Mouse (Mus musculus): ENCODE measurements at regions not wholly inside any gene's neighbourhood (a gene's known extent, or its start where the extent isn't known, plus 50 kb on each side); places are given as distances from the start of the nearest gene placed in this dataset.
"Not testable (repeated sequence)": the region's sequence is repeated elsewhere in the genome, so short reads cannot be mapped to it uniquely, and the experiment has no call there.

DNA sequence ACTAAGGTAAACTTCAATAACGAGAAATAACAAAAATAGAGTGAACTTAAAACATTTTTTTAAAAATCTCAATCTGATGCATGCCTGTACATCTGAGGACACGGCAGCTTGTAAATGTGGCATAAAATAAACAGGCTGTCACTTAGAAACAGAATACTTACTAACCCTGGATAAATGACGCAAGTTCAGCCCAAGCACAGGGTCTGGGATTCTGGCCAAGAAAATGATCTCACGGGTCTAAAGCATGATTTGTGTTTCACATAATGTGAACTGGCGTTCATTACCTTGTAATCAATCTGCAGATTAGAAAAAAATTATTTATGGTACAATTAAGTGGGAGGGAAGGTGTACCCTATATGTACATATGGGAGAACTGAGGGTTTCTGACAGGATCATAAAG lies 512.1 kb upstream of the Vrk2 start:
- no peak for DNase-seq (ENCODE audit: low read depth)

DNA sequence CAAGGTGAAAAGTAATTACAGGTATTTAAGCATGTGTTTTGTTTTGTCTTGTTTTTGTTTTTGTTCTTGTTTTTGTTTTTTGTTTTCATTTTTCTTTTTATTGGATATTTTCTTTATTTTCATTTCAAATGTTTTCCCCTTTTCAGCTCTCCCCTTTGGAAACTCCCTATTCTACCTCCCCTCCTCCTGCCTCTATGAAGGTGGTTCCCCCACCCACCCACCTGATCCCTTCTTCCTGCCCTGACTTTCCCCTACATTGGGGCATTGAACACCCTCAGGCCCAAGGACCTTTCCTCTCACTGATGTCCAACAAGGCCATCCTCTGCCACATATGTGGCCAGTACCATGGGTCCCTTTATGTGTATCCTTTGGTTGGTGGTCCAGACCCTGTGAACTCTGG lies 509.1 kb upstream of the Vrk2 start:
- no peak for DNase-seq (ENCODE audit: low read depth)

DNA sequence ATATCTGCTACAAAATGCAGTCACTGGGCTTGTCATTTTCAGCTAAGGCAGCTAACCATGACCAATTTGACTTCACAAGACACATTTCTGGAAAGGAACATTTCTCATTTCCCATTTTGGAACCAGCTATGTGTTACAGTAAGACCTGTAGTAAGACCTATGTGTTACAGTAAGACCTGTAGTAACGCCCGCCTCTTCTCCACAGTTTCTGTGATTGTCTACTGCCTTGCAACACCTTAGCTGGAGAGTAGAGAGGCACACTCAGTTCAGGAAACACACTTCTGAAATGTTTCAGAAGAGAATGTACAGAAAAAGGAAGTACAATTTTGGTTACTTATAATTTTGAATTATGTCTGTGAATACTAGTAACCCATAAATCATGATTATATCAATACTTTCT lies 508.2 kb upstream of the Vrk2 start:
- no peak for DNase-seq (ENCODE audit: low read depth)

DNA sequence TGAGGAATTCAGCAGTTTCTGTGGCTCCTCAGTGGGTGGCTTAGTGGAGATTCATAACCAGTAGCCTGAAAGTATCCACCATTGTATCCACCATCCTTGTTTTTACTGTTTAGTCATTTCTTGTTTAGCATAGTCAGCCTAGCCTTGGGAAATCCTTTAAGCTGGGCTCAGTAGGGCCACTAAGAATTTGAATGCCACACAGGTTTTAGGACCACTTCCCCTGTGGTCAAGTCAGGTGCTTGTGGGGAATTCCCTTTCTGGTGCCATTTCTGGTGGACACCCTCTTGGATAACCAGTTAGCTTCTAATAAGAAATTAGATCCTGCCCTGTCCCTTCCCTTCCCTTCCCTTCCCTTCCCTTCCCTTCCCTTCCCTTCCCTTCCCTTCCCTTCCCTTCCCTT lies 502.8 kb upstream of the Vrk2 start:
- DNase-seq (ENCODE audit: low read depth): no peak

DNA sequence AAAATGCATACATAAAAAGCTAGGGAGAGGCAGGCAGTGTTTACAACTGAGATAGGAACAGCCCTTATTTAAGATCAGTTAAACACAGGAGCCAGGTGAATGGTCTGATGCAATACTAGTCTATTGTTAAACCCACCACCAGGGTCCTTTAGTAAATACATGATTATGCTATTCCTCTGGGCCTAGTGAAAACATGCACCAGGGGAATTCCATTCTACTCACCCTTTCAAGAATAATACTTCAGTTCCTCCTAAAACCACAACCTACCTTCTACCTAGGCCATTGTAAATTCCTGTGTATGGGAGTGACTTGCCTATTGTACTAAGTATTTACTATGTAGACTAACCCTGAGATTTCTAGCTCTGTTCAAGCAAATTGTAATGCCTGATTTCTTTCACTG lies 501.7 kb upstream of the Vrk2 start:
- not testable (repeated sequence) for DNase-seq (ENCODE audit: low read depth)

DNA sequence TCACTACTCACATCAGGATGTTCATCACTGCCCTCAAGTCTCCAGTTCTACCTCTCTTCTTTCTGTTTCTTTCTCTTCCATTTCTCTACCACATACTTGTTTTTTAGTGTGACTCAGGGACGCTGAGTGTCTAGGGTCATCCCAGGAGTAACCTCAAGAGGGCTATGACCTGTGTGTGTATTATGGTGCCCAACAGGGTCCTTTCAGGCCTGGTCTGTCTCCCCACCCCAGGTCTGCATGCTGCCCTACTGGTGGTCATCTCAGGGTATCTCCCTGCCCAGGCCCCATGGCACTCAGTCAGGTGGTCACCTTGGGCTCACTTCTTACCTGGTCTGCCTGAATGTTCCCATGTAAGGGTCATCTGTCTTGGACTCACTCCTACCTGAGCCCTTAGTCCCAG lies 492.7 kb upstream of the Vrk2 start:
- no peak for DNase-seq (ENCODE audit: low read depth)

DNA sequence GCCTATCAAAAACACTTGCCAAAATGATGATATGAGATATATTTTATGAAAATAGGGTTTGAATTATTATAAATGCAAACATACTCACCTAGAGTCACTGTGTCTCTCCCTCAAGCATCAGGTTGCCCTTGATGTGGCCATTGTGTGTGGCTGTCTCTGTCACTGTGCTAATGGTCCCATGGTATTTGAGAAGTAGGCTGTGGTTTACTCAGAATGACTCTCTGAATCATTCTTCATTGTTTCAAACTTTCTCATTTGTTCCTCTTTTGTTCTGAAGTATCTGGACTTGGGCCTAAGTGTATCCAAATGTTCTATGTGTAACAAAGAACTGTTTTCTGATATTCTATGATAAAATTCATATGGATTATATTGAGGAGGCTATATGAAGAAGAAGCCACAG lies 487.4 kb upstream of the Vrk2 start:
- DNase-seq (ENCODE audit: low read depth): no peak

DNA sequence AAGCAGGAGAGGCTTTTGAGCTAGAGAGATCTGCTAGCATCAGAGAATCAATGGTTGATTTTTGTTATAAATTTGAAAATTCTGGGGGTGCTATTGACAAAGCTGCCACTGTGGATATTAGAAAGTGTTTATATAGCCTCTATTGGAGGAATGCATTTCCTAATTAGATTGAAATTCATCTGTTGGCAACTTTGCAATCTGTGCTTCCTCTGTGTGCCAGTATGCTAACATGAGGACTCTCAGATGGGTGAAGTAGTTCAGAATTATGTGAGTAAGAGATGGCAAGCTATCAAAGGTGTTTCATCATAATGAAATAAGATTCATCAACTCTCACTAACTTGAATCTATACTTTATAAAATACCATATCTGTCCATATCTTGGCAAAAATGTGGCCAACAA lies 476.6 kb upstream of the Vrk2 start:
- no peak for DNase-seq (ENCODE audit: low read depth)

DNA sequence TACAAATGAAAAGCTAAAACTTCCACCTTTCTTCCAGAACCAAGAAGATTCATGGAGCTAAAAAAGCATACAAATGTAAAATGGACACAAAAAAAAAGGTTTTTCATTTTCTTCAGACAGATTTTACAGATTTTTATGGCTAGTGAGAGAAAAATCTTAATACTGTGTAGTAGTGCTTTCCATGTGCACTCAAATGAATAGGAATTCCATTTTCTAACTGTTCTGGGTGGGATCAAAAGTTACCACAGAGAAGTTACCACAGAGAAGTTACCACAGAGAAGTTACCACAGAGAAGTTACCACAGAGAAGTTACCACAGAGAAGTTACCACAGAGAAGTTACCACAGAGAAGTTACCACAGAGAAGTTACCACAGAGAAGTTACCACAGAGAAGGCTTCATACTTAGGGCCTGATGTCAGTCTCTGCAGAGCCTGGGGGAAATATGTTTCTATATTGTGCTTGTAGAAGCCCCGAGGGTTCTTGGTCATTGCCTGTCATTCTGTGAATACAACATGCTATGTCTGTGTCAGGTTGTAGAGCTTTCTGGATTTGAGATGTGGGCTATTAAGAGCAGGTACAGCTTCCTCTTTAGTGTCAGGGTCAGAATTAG lies 433.5 kb upstream of the Vrk2 start:
- peak; percentile 26 for DNase-seq (ENCODE audit: low read depth)

DNA sequence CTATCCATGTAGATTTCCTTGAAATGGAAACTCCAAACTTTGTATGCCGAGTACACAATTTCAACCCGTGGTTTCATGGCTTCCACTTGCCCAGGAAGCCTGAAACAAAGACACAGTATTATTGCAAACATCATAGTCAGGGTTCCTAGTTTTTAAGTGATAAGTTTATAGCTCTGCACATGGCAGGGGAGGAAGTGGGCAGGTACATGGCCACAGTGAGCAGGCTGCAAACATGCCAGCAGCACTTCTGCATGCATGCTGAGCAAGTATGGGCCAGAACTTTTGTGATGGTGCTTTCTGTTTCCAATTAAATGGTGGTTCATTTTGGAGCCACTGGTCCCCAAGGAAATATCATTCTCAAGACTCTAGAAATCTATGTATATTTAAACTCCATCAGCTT lies 431.7 kb upstream of the Vrk2 start:
- no peak for DNase-seq (ENCODE audit: low read depth)

DNA sequence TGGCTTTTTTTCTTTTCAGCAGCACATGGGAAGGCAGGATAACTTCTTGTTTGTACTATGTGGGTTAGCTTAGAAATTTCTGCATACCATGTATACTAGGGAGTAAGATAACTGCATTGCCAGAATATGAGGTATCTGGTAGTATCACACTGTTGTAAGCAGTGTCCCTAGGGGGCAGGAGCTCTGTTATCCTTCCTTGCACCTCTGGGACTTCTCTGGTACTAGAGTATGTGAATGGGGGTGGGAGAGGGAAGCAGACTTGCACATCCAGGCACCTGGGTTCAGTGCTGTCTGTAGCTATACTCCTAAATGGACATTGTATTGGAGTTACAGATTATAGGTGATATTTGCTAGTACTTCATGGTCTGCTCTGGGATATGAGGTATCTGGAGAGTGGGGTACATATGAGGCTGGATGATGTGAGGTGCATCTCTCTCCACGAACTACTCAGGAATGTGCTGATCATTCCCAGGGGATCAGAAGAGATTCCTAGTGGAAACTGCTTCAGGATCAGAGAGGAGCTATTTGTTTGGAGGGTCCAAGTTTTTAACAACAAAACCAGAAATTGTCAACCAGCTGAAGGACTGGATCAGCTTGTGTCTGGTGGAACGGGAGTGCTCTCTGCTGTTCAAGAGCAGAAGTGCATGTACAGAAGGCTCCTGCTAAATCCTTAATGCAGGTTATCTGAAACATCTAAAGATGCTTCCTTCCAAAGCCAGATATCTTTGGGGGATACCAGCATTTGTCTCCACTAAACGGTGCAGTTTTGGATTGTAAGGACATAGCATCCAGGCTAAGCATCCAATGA lies 402.7 kb upstream of the Vrk2 start:
- peak; percentile 28 for DNase-seq (ENCODE audit: low read depth)

DNA sequence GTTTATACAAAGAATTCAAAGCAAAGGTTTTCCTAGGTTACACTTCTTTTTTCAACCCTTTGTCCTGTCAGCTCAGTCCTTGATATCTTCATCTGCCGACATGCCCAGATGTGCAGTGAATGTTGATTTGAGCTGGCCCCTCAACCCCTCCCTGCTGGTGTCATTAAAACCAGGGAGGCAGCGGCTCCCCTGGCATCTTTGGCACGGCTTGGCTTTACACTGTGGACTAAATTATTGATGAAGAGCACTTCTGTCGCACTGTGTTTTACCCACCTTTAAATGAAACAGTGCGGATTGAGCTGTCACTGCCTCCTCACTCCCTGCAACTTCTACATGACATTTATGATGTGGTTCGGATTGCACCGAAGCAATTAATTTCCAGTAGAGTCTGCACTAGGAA lies 387.4 kb upstream of the Vrk2 start:
- no peak for DNase-seq (ENCODE audit: low read depth)

DNA sequence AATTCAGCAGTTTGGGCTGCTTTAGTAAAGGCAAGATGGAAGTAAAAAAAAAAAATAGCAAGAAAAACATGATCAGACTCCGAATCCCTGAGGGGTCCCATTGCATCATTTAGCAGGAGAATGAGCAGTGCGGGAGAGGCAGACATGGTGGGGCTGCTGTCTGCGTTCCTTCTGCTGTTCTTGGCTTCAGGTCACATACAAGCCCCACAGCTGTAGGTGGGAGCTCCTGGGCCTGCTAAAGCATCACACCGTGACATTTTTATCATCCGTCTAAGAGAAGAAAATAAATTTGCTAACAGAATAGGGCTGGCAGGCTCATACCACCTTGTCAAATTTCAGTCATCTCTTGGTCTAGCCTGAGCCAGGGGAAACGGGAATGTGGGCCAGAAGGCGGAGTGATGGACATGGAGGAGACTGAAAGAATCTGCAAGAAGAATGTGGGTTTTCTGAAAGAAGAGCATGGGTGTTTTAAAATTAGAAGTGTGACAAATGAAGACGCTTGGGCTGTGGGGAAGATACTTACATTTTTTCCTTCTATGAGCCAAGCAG lies 378.8 kb upstream of the Vrk2 start:
- DNase-seq (ENCODE audit: low read depth): no peak

DNA sequence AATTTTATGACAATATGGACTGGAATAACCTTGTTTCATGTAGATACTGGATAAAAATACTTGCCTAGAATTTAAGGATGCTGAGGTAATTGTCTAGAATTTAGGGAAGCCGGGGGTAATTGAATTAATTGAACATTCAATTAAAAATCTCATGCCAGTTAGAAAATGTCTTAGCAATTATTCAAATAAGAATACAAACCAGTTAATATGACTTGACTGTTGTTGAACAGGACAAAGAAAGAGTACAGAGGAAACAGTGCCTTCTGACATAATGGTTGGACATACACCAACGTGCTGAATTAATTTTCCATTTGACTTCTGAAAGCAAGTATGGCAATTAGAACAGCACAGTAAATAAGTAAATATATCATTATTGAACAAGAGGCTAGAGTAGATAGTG lies 377.4 kb upstream of the Vrk2 start:
- no peak for DNase-seq (ENCODE audit: low read depth)

DNA sequence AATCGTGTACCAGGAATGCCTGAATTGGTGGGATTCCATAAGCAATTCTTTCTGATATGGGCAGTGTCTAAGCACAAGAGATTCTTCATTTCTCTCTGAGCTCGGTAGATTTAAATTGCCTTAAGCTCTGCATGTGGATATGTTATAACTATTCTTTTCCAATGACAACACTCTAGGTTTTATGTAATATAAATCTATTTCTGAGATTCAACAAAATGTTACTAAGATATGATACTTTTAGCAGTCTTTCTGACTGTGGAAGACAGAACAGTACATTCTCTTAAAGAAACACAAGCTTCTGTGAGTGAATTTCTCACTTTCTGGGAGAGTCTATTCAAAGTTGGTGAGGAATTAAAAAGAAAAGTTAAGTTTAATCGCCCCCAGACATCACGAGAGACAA lies 373.6 kb upstream of the Vrk2 start:
- no peak for DNase-seq (ENCODE audit: low read depth)

DNA sequence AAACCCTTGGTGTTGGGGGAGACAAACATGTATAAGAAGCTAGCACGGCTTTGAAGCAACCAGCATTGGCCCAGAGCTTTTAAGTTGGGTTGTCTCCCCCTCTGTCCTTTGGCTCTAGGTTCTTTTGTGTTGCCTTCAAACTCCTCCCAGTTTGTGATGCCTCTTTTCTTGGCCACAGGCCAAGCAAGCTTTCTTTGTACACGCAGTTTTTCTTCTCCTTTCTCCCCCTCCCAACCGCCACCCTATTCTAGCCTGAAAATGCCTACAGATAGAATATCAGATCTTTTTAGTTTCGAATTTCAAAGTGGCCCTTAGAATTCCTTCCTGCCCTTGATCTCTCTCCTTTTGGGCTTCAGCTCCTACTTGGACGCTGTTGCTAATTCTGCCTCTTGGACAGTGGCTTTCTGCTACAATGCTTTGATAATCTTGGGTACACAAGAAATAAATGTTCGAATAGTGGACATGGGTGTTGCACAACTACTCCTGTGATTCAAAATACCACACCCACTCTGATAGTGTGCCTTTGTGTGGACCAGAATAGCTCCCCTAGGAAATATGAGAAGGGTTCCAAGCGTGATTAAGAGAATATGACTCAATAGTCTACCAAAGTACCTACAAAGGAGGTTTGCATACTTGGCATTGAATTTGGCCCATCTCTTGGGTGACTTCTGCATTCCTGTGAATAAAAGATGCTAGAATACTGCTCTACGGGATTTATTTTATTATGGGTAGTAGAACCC lies 369.3 kb upstream of the Vrk2 start:
- DNase-seq (ENCODE audit: low read depth): peak; percentile 15

DNA sequence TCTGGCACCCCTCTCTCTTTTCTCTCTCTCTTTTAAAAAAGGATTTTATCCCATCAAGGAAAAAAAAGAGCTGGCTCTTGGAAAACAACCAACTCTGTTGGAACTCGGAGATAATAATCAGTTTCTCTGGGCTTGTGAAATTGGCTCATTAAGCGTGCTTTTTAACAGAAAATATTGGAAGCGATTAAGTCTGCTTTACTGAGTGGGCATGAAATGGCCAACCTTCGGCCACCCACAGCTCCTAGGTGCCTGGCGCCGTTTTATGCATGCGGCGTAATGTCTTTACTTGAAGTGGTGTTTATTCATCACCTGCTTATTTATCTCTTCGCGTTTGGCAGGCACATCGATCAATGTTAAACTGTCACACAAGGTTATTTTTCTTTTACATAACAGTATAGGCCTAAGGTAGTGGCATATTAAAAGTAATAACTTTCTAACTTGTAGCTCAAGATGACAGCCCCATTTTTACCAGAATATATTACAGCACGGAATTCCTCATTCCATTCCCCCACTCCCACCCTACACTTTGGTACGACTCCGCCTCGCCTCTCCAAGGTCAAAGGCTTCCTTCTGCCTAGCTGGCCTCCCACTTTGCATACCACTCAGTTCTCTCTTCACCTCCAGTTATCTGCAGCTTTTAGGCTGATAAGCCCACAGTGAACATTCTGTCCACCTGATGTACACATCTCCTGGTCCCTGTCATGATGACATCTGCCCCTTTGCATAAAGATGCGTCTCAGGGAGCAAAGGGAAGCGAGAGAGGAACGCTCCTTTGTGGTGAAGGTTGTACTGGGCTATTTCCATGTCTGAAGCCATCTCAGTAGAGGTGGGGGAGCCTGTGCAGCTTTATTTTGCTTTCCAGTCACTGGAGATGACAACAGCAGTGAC lies 368.5 kb upstream of the Vrk2 start:
- no peak for DNase-seq (ENCODE audit: low read depth)

DNA sequence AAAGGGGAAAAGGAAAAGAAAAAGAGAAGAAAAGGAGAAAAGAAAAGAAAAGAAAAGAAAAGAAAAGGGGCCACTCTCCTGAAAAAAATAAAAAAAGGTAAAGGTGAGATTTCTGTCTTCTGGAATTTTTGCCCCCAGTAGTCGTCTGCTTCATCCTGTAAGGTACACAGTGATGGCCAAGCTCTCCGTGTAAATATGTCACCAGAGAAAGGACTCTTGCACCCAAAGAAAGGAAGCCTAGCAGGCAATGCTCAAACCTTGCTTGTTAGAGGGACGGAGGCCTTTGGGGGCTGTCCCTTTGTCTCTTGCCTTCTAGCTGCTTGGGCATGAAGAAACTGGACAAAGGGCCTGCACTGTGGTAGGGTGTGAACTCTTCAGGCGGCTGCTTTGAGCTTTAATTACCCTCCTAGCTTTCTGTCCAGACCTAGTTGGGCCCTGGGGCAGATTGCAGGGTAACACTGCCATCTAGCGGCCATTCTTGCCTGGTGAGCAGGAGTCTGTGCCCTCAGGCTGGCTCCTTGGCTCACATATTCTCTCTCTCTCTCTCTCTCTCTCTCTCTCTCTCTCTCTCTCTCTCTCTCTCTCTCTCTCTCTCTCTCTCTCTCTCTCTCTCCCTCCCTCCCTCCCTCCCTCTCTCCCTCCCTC lies 367.7 kb upstream of the Vrk2 start:
- peak; percentile 70 for DNase-seq (ENCODE audit: low read depth)

DNA sequence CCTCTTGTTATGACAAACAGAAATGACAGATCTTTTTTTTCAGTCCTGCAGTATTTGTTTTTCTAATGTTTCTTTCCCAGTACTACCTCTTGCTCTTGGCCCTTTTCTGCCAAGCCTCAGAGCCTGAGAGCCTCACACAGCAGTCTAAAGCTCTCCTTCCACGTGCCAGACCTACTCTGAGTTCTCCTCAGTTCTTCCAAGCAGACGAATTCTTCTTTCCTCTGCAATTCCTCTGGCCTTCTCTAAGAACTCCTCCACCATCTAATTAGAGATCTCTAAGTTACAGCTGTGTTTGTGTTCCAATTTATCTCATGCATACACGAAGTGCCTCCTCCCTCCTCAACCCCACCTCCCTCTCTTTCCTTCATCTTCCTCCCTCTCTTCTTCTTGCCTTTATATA lies 362.4 kb upstream of the Vrk2 start:
- DNase-seq (ENCODE audit: low read depth): no peak

DNA sequence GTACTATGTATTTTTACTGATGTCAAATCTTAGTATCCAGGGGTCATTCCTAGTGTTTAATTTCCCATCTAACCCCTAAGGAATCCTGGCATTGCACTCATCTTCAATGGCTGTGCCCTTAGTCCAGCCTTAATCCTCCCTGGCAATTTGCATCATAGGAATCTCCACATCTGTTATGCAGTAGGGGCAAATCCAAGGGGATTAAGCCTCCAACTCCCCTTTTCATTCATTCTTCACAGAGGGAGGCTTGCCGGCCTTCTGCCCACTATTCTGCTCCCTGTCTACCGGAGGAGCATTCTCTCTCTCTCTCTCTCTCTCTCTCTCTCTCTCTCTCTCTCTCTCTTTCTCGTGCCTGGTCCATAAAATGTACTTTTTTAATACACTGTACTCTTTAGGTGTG lies 338.0 kb upstream of the Vrk2 start:
- no peak for DNase-seq (ENCODE audit: low read depth)

DNA sequence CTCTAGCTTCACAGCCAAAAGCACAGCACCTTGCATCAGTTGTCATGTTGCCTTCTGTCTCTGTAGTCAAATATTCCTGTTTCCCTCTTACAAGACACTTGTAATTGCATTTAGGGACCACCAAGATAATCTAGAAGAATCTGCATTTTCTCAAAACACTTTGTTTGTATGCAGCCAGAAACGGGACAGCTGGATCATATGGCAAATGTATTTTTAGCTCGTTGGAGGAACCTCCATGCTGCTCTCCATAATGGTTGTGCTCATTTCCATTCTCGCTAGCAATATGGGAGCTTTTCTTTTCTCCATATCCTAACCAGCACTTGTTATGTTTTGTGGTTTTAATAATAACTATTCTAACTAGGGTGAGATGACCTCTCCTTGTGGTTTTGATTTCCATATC lies 313.3 kb upstream of the Vrk2 start:
- DNase-seq (ENCODE audit: low read depth): no peak

DNA sequence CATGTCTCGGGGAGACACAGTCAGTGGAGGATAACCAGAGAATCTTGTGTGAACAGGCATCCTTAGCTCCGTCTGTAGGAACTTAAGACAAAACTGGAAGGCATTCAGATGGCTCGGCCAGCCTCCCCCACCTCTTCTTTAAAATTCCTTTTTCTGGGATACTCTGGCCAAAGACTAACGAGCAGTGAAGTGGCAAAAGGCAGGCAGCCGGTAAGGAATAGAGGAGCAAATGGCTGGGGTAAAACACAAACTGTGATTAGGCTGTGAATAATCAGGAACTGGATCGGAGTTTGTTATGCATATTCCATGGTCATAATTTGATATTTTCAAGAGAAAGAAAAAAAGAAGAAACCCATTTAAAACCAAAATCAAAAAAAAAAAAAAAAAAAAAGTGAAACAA lies 287.8 kb upstream of the Vrk2 start:
- DNase-seq (ENCODE audit: low read depth): no peak

All from 416B (cell line).